Mouse (Mus musculus): ENCODE measurements around the gene Il21.
A peak's percentile ranks its signal among the peaks of the same experiment; 100 is the strongest.

Gene Il21

GRCm38 (mm10) chr3:37185534-37185933 is 46.9 kb downstream of the Il21 start:
- no peak for DNase-seq

DNA sequence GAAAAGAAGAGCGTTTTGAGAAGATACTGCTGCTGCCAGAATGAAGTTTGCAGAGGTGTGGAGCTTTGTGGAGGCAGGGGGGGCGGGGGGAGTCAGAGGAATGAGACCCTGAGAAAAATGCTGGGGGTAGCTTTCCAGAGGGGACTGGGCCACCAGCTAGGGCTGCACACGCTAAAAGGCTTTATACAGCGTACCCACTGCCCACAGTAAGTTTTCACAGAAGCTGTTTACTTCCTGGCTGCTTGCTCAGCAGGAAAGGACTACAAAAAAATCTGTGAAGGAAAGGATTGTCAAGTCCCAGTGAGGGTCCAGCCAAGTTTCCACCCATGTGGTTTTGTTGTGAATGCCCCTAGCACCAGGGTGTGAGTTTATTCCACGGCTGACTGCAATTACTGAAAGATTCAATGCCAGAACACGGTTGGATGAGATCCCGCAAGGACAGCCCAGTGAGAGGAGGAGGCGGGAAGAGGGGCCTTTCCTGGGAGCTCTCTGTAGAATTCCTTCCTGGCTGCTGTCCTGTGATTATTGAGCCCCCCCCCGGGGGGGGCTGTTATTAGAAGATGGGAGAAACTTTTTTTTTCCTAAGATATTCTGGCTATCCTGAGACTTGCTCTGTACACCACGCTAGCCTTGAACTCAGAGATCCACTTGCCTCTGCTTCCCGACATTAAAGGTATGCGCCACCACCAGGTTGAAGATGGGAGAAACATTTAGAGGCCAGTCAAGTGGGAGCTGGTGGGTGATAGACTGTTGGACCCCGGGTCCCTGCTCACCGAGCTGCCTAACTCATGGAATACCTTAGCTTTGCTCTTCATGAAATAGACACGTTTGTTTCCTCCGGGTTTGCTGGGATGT is 49.8 kb downstream of the Il21 start:
- peak; percentile 6 to 7 for DNase-seq

DNA sequence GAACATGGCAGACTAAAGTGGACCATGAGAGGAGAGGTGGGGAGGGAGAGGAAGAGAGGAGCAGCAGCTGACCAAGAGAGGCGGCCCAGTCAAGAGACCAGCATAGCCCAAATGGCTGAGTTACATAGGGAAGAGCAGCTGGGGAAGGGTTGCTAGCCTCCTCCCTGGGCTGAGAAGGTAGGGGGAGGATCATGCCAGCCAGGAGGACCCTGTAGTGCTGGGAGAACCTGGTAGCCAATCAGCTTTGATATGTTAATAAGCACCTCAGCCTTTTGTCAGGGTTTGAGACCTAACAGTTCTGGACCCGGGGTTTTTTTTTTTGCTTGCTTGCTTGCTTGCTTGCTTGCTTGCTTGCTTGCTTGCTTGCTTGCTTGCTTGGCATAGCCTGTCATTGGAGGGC is 51.4 kb downstream of the Il21 start:
- no peak for DNase-seq

GRCm38 (mm10) chr3:37180039-37180743 is 52.2 kb downstream of the Il21 start:
- no peak for DNase-seq

DNA sequence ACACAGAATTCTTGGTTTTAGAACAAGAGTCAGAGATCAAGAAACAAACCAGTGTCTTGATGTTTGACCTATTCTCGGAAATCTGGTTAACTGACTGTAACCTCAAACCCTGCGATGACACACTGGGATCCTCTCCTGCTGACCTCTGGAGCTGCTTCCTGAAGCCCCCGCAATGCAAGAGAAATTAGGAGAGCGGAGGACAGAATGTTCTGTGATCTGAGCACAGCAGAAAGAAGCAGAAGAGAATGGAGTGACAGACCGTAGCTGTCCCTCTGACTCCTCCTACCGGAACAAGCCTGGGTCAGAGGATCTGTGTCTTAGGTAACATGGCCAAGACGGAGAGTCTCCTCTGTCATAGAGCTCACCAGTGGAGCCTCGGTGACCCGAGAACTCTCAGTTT is 53.0 kb downstream of the Il21 start:
- no peak for DNase-seq

DNA sequence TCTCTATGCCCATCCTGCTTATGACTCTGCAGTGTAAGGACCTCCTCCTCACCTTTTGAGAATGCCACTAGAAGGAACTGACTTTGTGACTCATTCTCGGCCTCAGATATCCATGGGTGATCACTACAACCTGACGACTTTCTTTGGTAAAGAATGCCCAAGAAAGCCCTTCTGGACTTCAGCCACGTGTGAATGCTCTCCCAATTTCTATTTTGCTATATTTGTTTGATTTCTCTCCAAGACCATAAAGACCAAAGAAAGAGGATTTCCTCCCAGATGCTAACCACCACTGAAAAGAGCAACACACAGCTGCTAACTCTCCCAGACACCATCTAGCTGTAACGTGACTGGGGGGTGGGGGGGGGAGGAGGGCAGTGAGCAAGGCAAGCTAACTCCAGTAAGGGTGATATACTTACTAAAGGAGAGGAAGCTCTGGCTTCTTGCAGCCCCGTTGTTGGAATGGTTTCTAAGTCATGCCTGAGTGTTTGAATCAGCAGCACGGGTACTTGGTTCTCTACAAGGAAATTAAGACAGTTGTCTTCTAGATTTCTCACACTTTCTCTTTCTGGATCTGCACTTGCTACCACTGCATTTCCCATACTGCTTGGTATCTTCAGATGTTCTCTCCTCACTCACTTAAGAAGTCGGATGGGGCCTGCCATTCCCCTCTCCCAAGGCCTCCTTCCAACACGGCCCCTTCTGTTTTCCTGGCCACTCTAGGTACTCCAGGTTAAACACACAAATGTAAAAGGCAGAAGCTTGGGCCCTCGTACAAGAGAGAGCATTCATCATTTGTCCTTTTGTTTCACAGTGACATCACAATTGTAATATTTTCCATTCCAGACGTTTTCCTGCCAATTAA is 57.5 kb downstream of the Il21 start:
- DNase-seq = no peak

DNA sequence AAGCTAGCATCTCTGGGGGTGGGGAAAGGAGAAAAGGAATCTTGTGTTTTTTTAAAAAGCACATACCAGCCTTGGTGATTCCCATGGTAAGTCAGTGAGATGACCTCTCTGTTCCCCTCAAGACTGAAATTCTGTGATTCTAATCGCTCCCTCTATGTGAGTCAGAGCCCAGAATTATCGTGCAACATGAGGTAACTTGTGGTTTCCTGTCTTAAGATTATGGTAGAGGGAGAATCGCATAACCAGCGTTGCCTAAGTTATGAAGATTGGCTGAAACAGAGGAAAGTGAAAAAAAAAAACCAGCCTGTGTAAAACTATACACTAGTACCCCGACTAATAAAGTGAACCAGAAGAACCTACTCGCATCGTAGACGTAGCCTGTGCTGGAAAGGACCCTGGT is 59.2 kb downstream of the Il21 start:
- no peak for DNase-seq
